Mouse (Mus musculus): ENCODE measurements around the gene Arl8b. TPM values are rescaled to one million over a fixed set of nuclear protein-coding genes. Genes with fewer than 3 reads are reported as not detected.

Gene Arl8b
- polyA plus RNA-seq, 1 experiment from 2014 or later: 71.5 TPM

- H3K27me3 ChIP-seq (ENCODE audit: control insufficient read depth, insufficient read depth, low read length): no peaks in the 10 kb centered on the region
- no peaks in the 10 kb centered on the region for H3K4me1 ChIP-seq (ENCODE audit: control insufficient read depth in 2 of 2, insufficient read depth in 2 of 2, low read length in 2 of 2)
- no peaks in the 10 kb centered on the region for H3K9me3 ChIP-seq (ENCODE audit: control insufficient read depth, low read length)
- no peak overlapping the region for H3K9ac ChIP-seq (ENCODE audit: low read length)
- ATAC-seq (ENCODE audit: insufficient number of reproducible peaks, insufficient read depth, low FRiP score, low read depth): no peak
- peaks cover 11% of the 10 kb centered on the region for H3K36me3 ChIP-seq (ENCODE audit: control insufficient read depth, insufficient read depth, low read length)
- no peak overlapping the region for H3K27ac ChIP-seq (replicated peaks in 1 of 2; ENCODE audit: control insufficient read depth in 1 of 2, insufficient read depth in 1 of 2, low read depth in 2 of 2, low read length in 2 of 2)
- H3K4me3 ChIP-seq (ENCODE audit: control insufficient read depth in 1 of 2, insufficient read depth in 1 of 2, low read depth in 1 of 2, low read length in 2 of 2): no peak overlapping the region
- 61% methylated on average over 10 of the region's 10 CpGs for WGBS
- H3K4me2 ChIP-seq (ENCODE audit: low read length): no peak overlapping the region
These were observed 27.3 kb downstream of the Arl8b start for GRCm38 (mm10) chr6:108810237-108810636.

GRCm38 (mm10) chr6:108812134-108812533 is 29.2 kb downstream of the Arl8b start:
- 86% methylated on average over 2 of the region's 2 CpGs for WGBS
- no peaks in the 10 kb centered on the region for H3K9me3 ChIP-seq (ENCODE audit: control insufficient read depth, low read length)
- H3K4me3 ChIP-seq (ENCODE audit: control insufficient read depth in 1 of 2, insufficient read depth in 1 of 2, low read depth in 1 of 2, low read length in 2 of 2): no peak overlapping the region
- 0 out of 4 replicates have a peak, but pooled peaks cover 2 to 5% of the 10 kb centered on the region in 2 experiments for H3K4me1 ChIP-seq (ENCODE audit: control insufficient read depth in 2 of 2, insufficient read depth in 2 of 2, low read length in 2 of 2)
- no peak overlapping the region for H3K9ac ChIP-seq (ENCODE audit: low read length)
- H3K4me2 ChIP-seq (ENCODE audit: low read length): no peak overlapping the region
- H3K27ac ChIP-seq (replicated peaks in 1 of 2; ENCODE audit: control insufficient read depth in 1 of 2, insufficient read depth in 1 of 2, low read depth in 2 of 2, low read length in 2 of 2): no peak overlapping the region
- peaks cover 20% of the 10 kb centered on the region for H3K36me3 ChIP-seq (ENCODE audit: control insufficient read depth, insufficient read depth, low read length)
- H3K27me3 ChIP-seq (ENCODE audit: control insufficient read depth, insufficient read depth, low read length): no peaks in the 10 kb centered on the region
- no peak for ATAC-seq (ENCODE audit: insufficient number of reproducible peaks, insufficient read depth, low FRiP score, low read depth)

GRCm38 (mm10) chr6:108817510-108817909 is 34.6 kb downstream of the Arl8b start:
- no peak overlapping the region for H3K9ac ChIP-seq (ENCODE audit: low read length)
- H3K27me3 ChIP-seq (ENCODE audit: control insufficient read depth, insufficient read depth, low read length): no peaks in the 10 kb centered on the region
- no peak for ATAC-seq (ENCODE audit: insufficient number of reproducible peaks, insufficient read depth, low FRiP score, low read depth)
- 0 out of 4 replicates have a peak, but pooled peaks cover 2 to 5% of the 10 kb centered on the region in 2 experiments for H3K4me1 ChIP-seq (ENCODE audit: control insufficient read depth in 2 of 2, insufficient read depth in 2 of 2, low read length in 2 of 2)
- no peak overlapping the region for H3K4me2 ChIP-seq (ENCODE audit: low read length)
- no peak overlapping the region for H3K27ac ChIP-seq (replicated peaks in 1 of 2; ENCODE audit: control insufficient read depth in 1 of 2, insufficient read depth in 1 of 2, low read depth in 2 of 2, low read length in 2 of 2)
- no peaks in the 10 kb centered on the region for H3K9me3 ChIP-seq (ENCODE audit: control insufficient read depth, low read length)
- WGBS: 74% methylated on average over 4 of the region's 4 CpGs
- peaks cover 70% of the 10 kb centered on the region for H3K36me3 ChIP-seq (ENCODE audit: control insufficient read depth, insufficient read depth, low read length)
- no peak overlapping the region for H3K4me3 ChIP-seq (ENCODE audit: control insufficient read depth in 1 of 2, insufficient read depth in 1 of 2, low read depth in 1 of 2, low read length in 2 of 2)

- peaks cover 4 to 7% of the 10 kb centered on the region in 2 experiments for H3K4me1 ChIP-seq (ENCODE audit: control insufficient read depth in 2 of 2, insufficient read depth in 2 of 2, low read length in 2 of 2)
- no peak overlapping the region for H3K4me2 ChIP-seq (ENCODE audit: low read length)
- H3K27me3 ChIP-seq (ENCODE audit: control insufficient read depth, insufficient read depth, low read length): no peaks in the 10 kb centered on the region
- no peak overlapping the region for H3K9ac ChIP-seq (ENCODE audit: low read length)
- 63% methylated on average over 7 of the region's 7 CpGs for WGBS
- no peak overlapping the region for H3K4me3 ChIP-seq (ENCODE audit: control insufficient read depth in 1 of 2, insufficient read depth in 1 of 2, low read depth in 1 of 2, low read length in 2 of 2)
- peaks cover 44% of the 10 kb centered on the region for H3K36me3 ChIP-seq (ENCODE audit: control insufficient read depth, insufficient read depth, low read length)
- no peak for ATAC-seq (ENCODE audit: insufficient number of reproducible peaks, insufficient read depth, low FRiP score, low read depth)
- no peaks in the 10 kb centered on the region for H3K9me3 ChIP-seq (ENCODE audit: control insufficient read depth, low read length)
- H3K27ac ChIP-seq (replicated peaks in 1 of 2; ENCODE audit: control insufficient read depth in 1 of 2, insufficient read depth in 1 of 2, low read depth in 2 of 2, low read length in 2 of 2): no peak overlapping the region
These were observed 42.1 kb downstream of the Arl8b start for GRCm38 (mm10) chr6:108824816-108825545.

GRCm38 (mm10) chr6:108826070-108826469 is 43.2 kb downstream of the Arl8b start:
- ATAC-seq (ENCODE audit: insufficient number of reproducible peaks, insufficient read depth, low FRiP score, low read depth): no peak
- H3K27ac ChIP-seq (replicated peaks in 1 of 2; ENCODE audit: control insufficient read depth in 1 of 2, insufficient read depth in 1 of 2, low read depth in 2 of 2, low read length in 2 of 2): no peak overlapping the region
- H3K9ac ChIP-seq (ENCODE audit: low read length): no peak overlapping the region
- WGBS: 69% methylated on average over 3 of the region's 3 CpGs
- H3K27me3 ChIP-seq (ENCODE audit: control insufficient read depth, insufficient read depth, low read length): no peaks in the 10 kb centered on the region
- no peak overlapping the region for H3K4me2 ChIP-seq (ENCODE audit: low read length)
- no peak overlapping the region for H3K4me3 ChIP-seq (ENCODE audit: control insufficient read depth in 1 of 2, insufficient read depth in 1 of 2, low read depth in 1 of 2, low read length in 2 of 2)
- H3K9me3 ChIP-seq (ENCODE audit: control insufficient read depth, low read length): no peaks in the 10 kb centered on the region
- peaks cover 4 to 10% of the 10 kb centered on the region in 2 experiments for H3K4me1 ChIP-seq (ENCODE audit: control insufficient read depth in 2 of 2, insufficient read depth in 2 of 2, low read length in 2 of 2)
- peaks cover 34% of the 10 kb centered on the region for H3K36me3 ChIP-seq (ENCODE audit: control insufficient read depth, insufficient read depth, low read length)

- Histone ChIP-seq H3K4me3 (ENCODE audit: control insufficient read depth in 1 of 2, insufficient read depth in 1 of 2, low read depth in 1 of 2, low read length in 2 of 2) (peak overlapping the region; percentile 71 to 93; a peak in 3 of 4 replicates), H3K27ac (replicated peaks in 1 of 2; ENCODE audit: control insufficient read depth in 1 of 2, insufficient read depth in 1 of 2, low read depth in 2 of 2, low read length in 2 of 2) (no peak overlapping the region), H3K4me2 (ENCODE audit: low read length) (peak overlapping the region; percentile 83), H3K36me3 (ENCODE audit: control insufficient read depth, insufficient read depth, low read length) (peaks cover 20% of the 10 kb centered on the region), H3K4me1 (ENCODE audit: control insufficient read depth in 2 of 2, insufficient read depth in 2 of 2, low read length in 2 of 2) (peaks cover 4 to 10% of the 10 kb centered on the region in 2 experiments), H3K9me3 (ENCODE audit: control insufficient read depth, low read length) (no peaks in the 10 kb centered on the region), H3K27me3 (ENCODE audit: control insufficient read depth, insufficient read depth, low read length) (no peaks in the 10 kb centered on the region), H3K9ac (ENCODE audit: low read length) (peak overlapping the region; percentile 62; the same call in 1 of the 2 replicates)
- WGBS: 18% methylated on average over 5 of the region's 5 CpGs
- no peak for ATAC-seq (ENCODE audit: insufficient number of reproducible peaks, insufficient read depth, low FRiP score, low read depth)
These were observed 44.5 kb downstream of the Arl8b start for GRCm38 (mm10) chr6:108827336-108827920.

- H3K36me3 ChIP-seq (ENCODE audit: control insufficient read depth, insufficient read depth, low read length): peaks cover 11% of the 10 kb centered on the region
- H3K4me3 ChIP-seq (ENCODE audit: control insufficient read depth in 1 of 2, insufficient read depth in 1 of 2, low read depth in 1 of 2, low read length in 2 of 2): peak within 1 kb of the TSS; percentile 71 to 93
- H3K9ac ChIP-seq (ENCODE audit: low read length): peak within 1 kb of the TSS; percentile 94
- WGBS: under 1% methylated on average over 62 of the region's 67 CpGs
- no peaks in the 10 kb centered on the region for H3K27me3 ChIP-seq (ENCODE audit: control insufficient read depth, insufficient read depth, low read length)
- H3K4me1 ChIP-seq (ENCODE audit: control insufficient read depth in 2 of 2, insufficient read depth in 2 of 2, low read length in 2 of 2): peaks cover 4 to 10% of the 10 kb centered on the region in 2 experiments
- no peaks in the 10 kb centered on the region for H3K9me3 ChIP-seq (ENCODE audit: control insufficient read depth, low read length)
- peak within 1 kb of the TSS; percentile 83 for H3K4me2 ChIP-seq (ENCODE audit: low read length)
- ATAC-seq (ENCODE audit: insufficient number of reproducible peaks, insufficient read depth, low FRiP score, low read depth): peak; percentile 99
- peak within 1 kb of the TSS; percentile 54 to 82 for H3K27ac ChIP-seq (replicated peaks in 1 of 2; ENCODE audit: control insufficient read depth in 1 of 2, insufficient read depth in 1 of 2, low read depth in 2 of 2, low read length in 2 of 2)
These were observed 45.5 kb downstream of the Arl8b start, which contains the start of gene Edem1 for GRCm38 (mm10) chr6:108828234-108828868. Gene Edem1 (plus strand): TSS chr6:108828641.

Measured in heart, embryonic 14.5 days (tissue).